Mouse (Mus musculus) kidney, adult 18-20 months (tissue): Measurements from ENCODE around the gene Stam.

ENCODE experiments used
- DNase-seq: peaks from one replicate; pipeline ENCODE4 v3.0.0; 2021

The Stam gene

GRCm38 (mm10) chr2:14127629-14128028, 53.7 kb downstream of the Stam start:
- DNase-seq, result no peak

- no peak for DNase-seq
Measured at GRCm38 (mm10) chr2:14130641-14131339, 56.9 kb downstream of the Stam start.

GRCm38 (mm10) chr2:14132468-14133326, 58.8 kb downstream of the Stam start:
- no peak for DNase-seq

GRCm38 (mm10) chr2:14136906-14137305, 63.0 kb downstream of the Stam start:
- DNase-seq, result no peak

- DNase-seq, result no peak
Measured at GRCm38 (mm10) chr2:14139590-14139989, 65.7 kb downstream of the Stam start.

GRCm38 (mm10) chr2:14140044-14140443, 66.1 kb downstream of the Stam start:
- no peak for DNase-seq

GRCm38 (mm10) chr2:14145311-14145710, 71.4 kb downstream of the Stam start:
- DNase-seq, result no peak

GRCm38 (mm10) chr2:14146913-14147312, 73.0 kb downstream of the Stam start:
- DNase-seq, result no peak

- DNase-seq, result no peak
Measured at GRCm38 (mm10) chr2:14150829-14151228, 76.9 kb downstream of the Stam start.

GRCm38 (mm10) chr2:14151854-14152253, 78.0 kb downstream of the Stam start:
- DNase-seq, result no peak

GRCm38 (mm10) chr2:14159047-14159446, 85.1 kb downstream of the Stam start:
- DNase-seq, result no peak

- no peak for DNase-seq
Measured at GRCm38 (mm10) chr2:14159756-14160155, 85.9 kb downstream of the Stam start.

GRCm38 (mm10) chr2:14164459-14165030, 90.6 kb downstream of the Stam start:
- DNase-seq, result no peak

GRCm38 (mm10) chr2:14165066-14165465, 91.2 kb downstream of the Stam start:
- DNase-seq, result no peak

- no peak for DNase-seq
Measured at GRCm38 (mm10) chr2:14165618-14166344, 91.9 kb downstream of the Stam start.

GRCm38 (mm10) chr2:14167721-14168120, 93.8 kb downstream of the Stam start:
- DNase-seq, result no peak

GRCm38 (mm10) chr2:14174334-14174733, 100.4 kb downstream of the Stam start, which contains the start of gene Tmem236:
TSS of gene Tmem236 (plus strand) at chr2:14174523.
- DNase-seq, result no peak

GRCm38 (mm10) chr2:14176460-14177193, 102.7 kb downstream of the Stam start:
- no peak for DNase-seq

- DNase-seq, result no peak
Measured at GRCm38 (mm10) chr2:14184375-14184774, 110.5 kb downstream of the Stam start.

- no peak for DNase-seq
Measured at GRCm38 (mm10) chr2:14190684-14191083, 116.8 kb downstream of the Stam start.

GRCm38 (mm10) chr2:14191601-14192000, 117.7 kb downstream of the Stam start:
- DNase-seq, result no peak

- DNase-seq, result no peak
Measured at GRCm38 (mm10) chr2:14192046-14192445, 118.1 kb downstream of the Stam start.
